Comparison of ENCODE assay signal across 8 mouse cellular contexts in genomic region chr4:148151267-148152168, GRCm38 (mm10). TPM values are rescaled to one million over a fixed set of nuclear protein-coding genes. Genes with fewer than 3 reads are reported as not detected.
DNase-seq lines count a peak whose midpoint lies in the region; ATAC-seq and TF ChIP-seq lines count a peak whose summit lies in the region.

Gene Fbxo6 (minus strand): TSS chr4:148152140.

- H3K4me1 ChIP-seq in embryonic facial prominence, embryonic 12.5 days, result peaks cover 11% of the 10 kb centered on the region; the same call in 1 of the 2 replicates
- no peaks in the 10 kb centered on the region for H3K4me1 ChIP-seq in kidney, adult 2 months (ENCODE audit: control insufficient read depth, insufficient read depth, low read length)
- H3K4me1 ChIP-seq in limb, embryonic 13.5 days, result peaks cover 26% of the 10 kb centered on the region
- H3K4me1 ChIP-seq in midbrain, embryonic 15.5 days, result peaks cover 8% of the 10 kb centered on the region

- peak; percentile 81 for ATAC-seq in embryonic facial prominence, embryonic 12.5 days (ENCODE audit: insufficient number of reproducible peaks, insufficient read depth, low FRiP score, low TSS enrichment)
- peak; percentile 88 for ATAC-seq in limb, embryonic 13.5 days (ENCODE audit: low FRiP score, low read depth)
- ATAC-seq in midbrain, embryonic 15.5 days (replicated peaks), result peak; percentile 89

- peak within 1 kb of the TSS; percentile 97 for H3K4me2 ChIP-seq in embryonic facial prominence, embryonic 12.5 days (replicated peaks)
- H3K4me2 ChIP-seq in limb, embryonic 13.5 days (replicated peaks), result peak within 1 kb of the TSS; percentile 97
- peak within 1 kb of the TSS; percentile 98 for H3K4me2 ChIP-seq in midbrain, embryonic 15.5 days

- peak within 1 kb of the TSS; percentile 68 for H3K9ac ChIP-seq in embryonic facial prominence, embryonic 12.5 days
- H3K9ac ChIP-seq in limb, embryonic 13.5 days, result peak within 1 kb of the TSS; percentile 73
- peak within 1 kb of the TSS; percentile 77 for H3K9ac ChIP-seq in midbrain, embryonic 15.5 days

- peak within 1 kb of the TSS; percentile 61; the same call in 1 of the 2 replicates for H3K27ac ChIP-seq in embryonic facial prominence, embryonic 12.5 days
- peak within 1 kb of the TSS; percentile 89 for H3K27ac ChIP-seq in kidney, adult 2 months (ENCODE audit: insufficient read depth, low read depth, low read length)
- peak within 1 kb of the TSS; percentile 55; the same call in 1 of the 2 replicates for H3K27ac ChIP-seq in limb, embryonic 13.5 days
- H3K27ac ChIP-seq in midbrain, embryonic 15.5 days, result peak within 1 kb of the TSS; percentile 90

- peak; percentile 67 for TF ChIP-seq CTCF in kidney, adult 2 months (conservative IDR thresholded peaks at IDR 0.05; ENCODE audit: insufficient read depth, insufficient read length, low read depth, low read length)

- H3K36me3 ChIP-seq in embryonic facial prominence, embryonic 12.5 days, result peaks cover 19% of the 10 kb centered on the region
- H3K36me3 ChIP-seq in kidney, adult 2 months (ENCODE audit: control insufficient read depth, insufficient read depth, low read length), result no peaks in the 10 kb centered on the region; the same call in 1 of the 2 replicates
- peaks cover 37% of the 10 kb centered on the region for H3K36me3 ChIP-seq in limb, embryonic 13.5 days
- peaks cover 17% of the 10 kb centered on the region for H3K36me3 ChIP-seq in midbrain, embryonic 15.5 days (replicated peaks)

- peak within 1 kb of the TSS; percentile 60 for H3K4me3 ChIP-seq in embryonic facial prominence, embryonic 12.5 days
- peak within 1 kb of the TSS; percentile 60 for H3K4me3 ChIP-seq in kidney, adult 2 months (ENCODE audit: insufficient read depth, low read depth, low read length)
- H3K4me3 ChIP-seq in limb, embryonic 13.5 days, result peak within 1 kb of the TSS; percentile 68
- peak within 1 kb of the TSS; percentile 51 for H3K4me3 ChIP-seq in midbrain, embryonic 15.5 days

- WGBS in embryonic facial prominence, embryonic 12.5 days, result 2% methylated on average over 67 of the region's 67 CpGs
- WGBS in kidney, adult 2 months, result under 1% methylated on average over 65 of the region's 67 CpGs
- 1% methylated on average over 46 of the region's 67 CpGs for WGBS in limb, embryonic 13.5 days
- WGBS in midbrain, embryonic 15.5 days, result under 1% methylated on average over 65 of the region's 67 CpGs

- DNase-seq in 3T3-L1 (ENCODE audit: low read depth, low spot score), result peak; percentile 93
- DNase-seq in adrenal gland, postnatal 36 days, result peak; percentile 92 to 94
- peak; percentile 90 to 94 for DNase-seq in heart, adult 18-20 months
- DNase-seq in kidney, adult 2 months, result peak; percentile 92
- peak; percentile 72 to 74 for DNase-seq in spleen, adult 18-20 months

- no peaks in the 10 kb centered on the region for H3K27me3 ChIP-seq in embryonic facial prominence, embryonic 12.5 days
- no peaks in the 10 kb centered on the region for H3K27me3 ChIP-seq in kidney, adult 2 months (replicated peaks; ENCODE audit: control insufficient read depth, insufficient read depth, low read length)
- no peaks in the 10 kb centered on the region for H3K27me3 ChIP-seq in limb, embryonic 13.5 days
- no peaks in the 10 kb centered on the region for H3K27me3 ChIP-seq in midbrain, embryonic 15.5 days (replicated peaks)

- TF ChIP-seq POLR2A in kidney, adult 2 months (IDR thresholded peaks at IDR 0.05; ENCODE audit: low read depth, low read length), result no peak

- H3K9me3 ChIP-seq in embryonic facial prominence, embryonic 12.5 days, result no peaks in the 10 kb centered on the region
- H3K9me3 ChIP-seq in limb, embryonic 13.5 days, result no peaks in the 10 kb centered on the region
- no peaks in the 10 kb centered on the region for H3K9me3 ChIP-seq in midbrain, embryonic 15.5 days

RNA-seq across cellular contexts. Expression of gene Fbxo6, which starts in this region (rescaled TPM):
- 10 to 100 TPM; 48.5 to 58.3 TPM for total RNA-seq in adrenal gland, postnatal 36 days (2021)
- polyA plus RNA-seq in embryonic facial prominence, embryonic 12.5 days (2016; fragmentation: Nextera tagmentation; extraction: Ambion mirVana), result 10.6 and 10.8 TPM in 2 replicates
- total RNA-seq in heart, adult 18-20 months (2021), result 10 to 100 TPM; 41.0 to 42.1 TPM
- 58.2 and 63.4 TPM in 2 replicates for polyA plus RNA-seq in kidney, adult 2 months (2012; rRNA removed)
- 11.9 and 13.0 TPM in 2 replicates for polyA plus RNA-seq in limb, embryonic 13.5 days (2015; fragmentation: Nextera tagmentation; extraction: Ambion mirVana)
- 21.6 and 21.7 TPM in 2 replicates for polyA plus RNA-seq in midbrain, embryonic 15.5 days (2015; fragmentation: Nextera tagmentation; extraction: Ambion mirVana)

Comparison
In these comparisons a context has a peak if more than half of its experiments do, and no peak if none do; other contexts are left out.
1. Peak in every context shown above with its lines: DNase-seq, ATAC-seq, H3K4me3 ChIP-seq and H3K27ac ChIP-seq.